Mouse (Mus musculus) ovary, postnatal 14 days (tissue): Measurements from ENCODE around the gene Nceh1.
"Not testable (repeated sequence)": the region's sequence is repeated elsewhere in the genome, so short reads cannot be mapped to it uniquely, and the experiment has no call there.

Experiments
- DNase-seq: peaks from one replicate; pipeline ENCODE4 v3.0.0; 2022; ENCODE audit warnings: low spot score

The Nceh1 gene

DNA sequence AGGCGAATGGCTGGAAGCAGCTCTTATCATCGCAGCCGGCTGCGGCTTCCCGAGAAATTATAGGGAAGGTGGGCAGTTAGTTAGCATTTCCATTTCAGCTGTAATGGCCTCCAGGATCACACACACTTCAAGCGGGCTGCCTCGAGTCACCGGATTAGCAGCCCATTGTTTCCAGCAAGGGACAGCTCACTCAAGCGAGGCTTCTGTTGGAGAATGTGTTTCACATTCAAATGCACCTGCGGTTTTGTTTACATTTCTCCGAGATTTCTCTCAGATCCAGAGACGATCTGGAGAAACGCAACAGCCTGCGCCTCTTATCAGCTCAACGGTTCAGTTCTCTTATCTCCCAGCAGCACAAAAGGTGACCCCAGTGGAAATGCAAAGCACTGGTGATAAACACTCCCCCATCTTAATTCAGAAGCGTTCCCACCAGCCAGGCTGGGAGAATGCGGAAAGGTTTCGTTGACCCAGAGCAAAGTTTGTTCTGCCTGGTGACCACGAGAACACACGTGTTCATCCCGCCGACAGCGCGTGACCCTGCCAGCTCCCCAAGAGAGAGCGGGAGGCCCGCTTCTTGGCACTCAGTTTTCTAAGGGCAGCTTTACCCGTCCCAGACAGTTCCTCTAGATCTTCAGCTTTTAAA is 100.4 kb downstream of the Nceh1 start:
- DNase-seq: no peak

DNA sequence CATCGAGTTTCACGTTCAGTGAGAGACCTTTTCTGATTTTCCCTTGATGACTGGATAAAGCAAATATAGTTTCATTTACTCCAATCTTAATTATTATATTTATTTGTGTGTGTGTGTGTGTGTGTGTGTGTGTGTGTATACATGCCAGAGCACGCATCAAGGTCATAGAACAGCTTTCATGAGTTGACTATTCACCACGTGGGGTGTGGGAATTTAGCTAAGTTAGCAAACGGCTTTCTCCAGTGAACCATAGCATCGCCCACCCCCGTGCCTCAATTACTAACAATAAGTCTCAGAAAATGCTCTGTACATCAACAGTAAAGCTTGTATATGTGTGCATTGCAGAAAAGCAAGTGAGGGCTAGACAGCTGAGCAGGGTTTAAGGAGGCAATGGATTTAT is 101.0 kb downstream of the Nceh1 start:
- no peak for DNase-seq

DNA sequence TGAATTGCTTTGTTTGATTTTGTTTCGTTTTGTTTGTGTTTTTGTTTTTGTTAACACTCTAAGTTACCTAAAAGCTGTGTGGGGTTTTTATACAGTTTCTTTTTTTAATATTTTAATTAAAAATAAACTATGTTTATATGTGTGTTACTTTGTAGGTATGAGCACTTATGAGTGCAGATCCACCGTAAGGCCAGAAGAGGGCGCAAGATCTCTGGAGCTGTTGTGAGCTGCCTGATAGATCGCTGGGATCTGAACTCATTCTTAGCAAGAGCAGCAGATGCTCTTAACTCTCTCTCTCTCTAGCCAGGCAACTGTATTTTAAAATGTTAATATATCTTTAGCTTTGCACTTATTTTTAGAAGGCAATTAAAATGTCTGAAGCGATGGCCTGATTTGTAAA is 101.5 kb downstream of the Nceh1 start:
- no peak for DNase-seq

DNA sequence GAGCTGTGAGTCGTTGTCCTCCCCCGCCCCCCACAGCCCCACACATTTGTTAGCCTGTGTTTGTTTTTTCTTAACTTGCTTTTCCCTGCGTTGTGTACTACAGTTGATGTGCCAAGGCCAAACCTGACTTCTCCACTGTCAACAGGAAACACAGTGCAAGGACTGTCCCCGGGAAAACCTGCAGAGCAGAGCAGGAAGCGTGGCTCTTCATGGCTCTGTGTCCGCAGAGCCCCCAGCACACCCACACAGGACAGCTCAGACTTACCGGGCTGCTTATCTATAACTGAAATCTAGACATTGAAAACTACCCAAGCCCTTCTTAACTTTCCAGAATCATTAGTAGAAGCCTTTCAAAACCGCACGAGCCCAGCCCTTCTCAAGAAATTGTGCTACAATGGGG is 102.3 kb downstream of the Nceh1 start:
- DNase-seq: no peak

DNA sequence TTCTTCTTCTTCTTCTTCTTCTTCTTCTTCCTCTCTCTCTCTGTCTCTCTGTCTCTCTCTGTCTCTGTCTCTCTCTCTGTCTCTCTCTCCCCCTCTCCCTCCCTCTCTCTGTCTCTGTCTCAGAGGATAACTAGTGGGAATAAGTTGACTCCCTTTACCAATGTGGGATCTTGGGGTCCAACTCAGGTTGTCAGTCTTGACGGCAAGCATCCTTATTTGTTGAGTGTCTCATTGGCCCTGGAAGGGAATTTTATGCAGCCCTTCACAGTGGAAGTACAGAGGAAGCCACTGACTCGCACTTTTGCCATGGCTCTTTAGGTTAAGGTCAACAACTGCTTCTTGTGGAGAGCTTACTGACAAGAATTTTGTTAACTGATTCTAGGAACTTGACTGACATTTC is 105.5 kb downstream of the Nceh1 start:
- DNase-seq: no peak

DNA sequence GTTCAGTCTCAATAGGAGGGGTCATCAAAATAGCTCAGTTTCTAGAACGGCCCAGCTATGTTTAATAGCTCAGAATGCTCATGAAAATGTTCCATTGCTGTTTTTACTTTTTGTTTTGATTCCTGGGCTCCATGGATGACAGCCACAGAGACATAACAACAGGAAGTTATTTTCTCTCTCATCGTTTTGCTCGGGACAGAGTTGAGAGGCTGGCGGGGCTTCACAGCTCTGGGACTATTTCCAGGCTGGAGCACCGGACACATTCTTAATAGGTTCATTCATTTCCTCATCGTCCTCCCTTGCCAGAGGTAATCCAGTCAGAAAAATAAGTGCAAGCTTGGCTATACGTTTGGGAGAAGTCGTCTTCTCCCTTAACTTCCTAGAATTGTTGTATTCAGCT is 106.1 kb downstream of the Nceh1 start:
- DNase-seq: no peak

DNA sequence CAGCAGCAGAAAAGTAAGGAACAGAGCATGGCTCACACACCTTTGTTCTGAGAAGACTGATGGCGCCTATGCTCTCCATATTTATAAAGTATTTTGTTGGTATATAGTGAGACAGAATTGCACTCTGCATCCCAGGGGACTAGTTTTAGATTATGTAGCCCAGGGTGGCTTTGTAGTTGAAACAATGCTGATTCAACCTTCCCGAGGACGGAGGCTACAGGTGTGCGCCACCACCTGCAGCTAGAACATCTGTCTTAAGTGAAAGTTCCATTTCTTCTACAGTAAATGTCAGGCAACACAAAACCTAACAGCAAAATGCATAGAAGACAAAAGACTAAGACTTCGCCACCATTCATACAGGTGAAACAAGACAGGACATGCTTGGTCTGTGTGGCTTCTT is 107.5 kb downstream of the Nceh1 start:
- DNase-seq: no peak

DNA sequence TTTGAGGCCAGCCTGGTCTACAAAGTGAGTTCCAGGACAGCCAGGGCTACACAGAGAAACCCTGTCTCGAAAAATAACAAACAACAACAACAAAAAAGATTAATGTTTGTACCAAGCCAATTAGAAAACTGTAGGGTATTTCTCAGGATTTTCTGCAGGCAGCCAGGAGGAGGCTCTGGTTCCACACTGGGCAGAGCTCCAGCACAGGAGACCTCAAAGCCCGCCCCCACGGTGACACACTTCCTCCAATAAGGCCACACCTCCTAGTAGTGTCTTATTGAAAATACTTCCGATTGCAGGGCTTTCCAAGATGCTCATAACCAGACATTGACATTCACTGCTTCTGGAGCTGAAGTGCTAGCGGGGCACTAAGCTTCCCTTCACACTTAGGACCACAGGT is 108.2 kb downstream of the Nceh1 start:
- DNase-seq: not testable (repeated sequence)

DNA sequence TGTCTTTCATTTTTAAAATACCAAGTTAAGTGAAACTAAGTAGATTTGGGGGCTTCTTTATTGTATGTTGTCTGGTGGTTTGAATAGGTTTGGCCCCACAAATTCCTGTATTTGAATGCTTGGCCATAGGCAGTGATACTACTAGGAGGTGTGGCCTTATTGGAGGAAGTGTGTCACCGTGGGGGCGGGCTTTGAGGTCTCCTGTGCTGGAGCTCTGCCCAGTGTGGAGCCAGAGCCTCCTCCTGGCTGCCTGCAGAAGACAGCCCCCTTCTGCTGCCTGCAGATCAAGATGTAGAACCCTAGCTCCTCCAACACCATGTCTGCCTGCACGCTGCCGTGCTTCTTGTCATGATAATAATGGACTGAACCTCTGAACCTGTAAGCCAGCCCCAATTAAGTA is 108.6 kb downstream of the Nceh1 start:
- DNase-seq: not testable (repeated sequence)

DNA sequence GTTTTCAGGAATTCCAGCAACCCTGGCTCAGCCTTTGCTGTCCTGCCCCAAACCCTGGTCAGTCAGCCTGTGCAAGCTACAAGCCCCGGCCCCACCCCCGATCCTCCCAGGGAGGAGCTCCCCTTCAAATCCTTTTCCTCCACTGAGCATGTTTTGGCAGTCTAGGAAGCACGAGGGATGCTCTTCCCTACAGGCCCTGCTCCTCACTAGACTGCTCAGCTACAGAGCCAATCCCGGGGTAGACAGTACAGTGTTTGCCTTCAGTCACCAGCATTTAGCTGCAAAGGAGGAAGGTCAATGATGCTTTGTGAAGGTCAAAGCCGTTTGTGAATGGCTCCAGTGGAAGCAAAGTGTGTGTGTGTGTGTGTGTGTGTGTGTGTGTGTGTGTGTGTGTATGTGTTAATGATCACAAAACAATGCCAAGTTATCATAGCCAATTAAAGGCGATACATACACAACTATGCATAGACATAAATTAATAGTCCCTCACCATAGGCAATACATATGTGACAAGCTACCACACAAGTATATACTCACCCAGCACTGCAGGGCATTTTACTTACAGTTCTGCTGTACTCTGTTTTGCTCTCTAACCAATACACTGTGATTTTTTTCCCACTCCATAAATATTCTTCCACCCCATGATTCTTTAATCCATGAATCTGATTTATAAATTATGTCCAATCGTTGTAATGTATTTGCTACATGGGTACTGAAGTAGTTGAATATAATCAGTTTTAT is 111.0 kb downstream of the Nceh1 start:
- DNase-seq: no peak

DNA sequence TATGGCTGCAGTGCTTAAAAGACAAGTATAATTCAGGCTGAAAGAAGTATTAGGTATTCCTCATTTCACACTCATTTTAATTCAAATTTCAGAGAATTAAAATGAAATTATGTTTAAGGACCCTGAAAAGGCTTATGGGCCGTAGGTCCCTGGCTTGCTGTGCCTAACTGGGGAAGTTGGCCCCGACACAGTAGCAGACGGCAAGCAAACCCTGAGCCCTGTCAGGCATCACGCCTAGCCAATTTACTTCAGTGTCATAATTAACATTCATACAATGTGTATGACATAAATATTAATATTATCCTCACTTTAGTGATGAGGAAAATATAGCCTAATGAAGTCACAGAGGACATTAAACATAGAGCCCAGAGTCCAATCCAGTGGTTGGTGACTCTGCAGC is 117.7 kb downstream of the Nceh1 start:
- no peak for DNase-seq

DNA sequence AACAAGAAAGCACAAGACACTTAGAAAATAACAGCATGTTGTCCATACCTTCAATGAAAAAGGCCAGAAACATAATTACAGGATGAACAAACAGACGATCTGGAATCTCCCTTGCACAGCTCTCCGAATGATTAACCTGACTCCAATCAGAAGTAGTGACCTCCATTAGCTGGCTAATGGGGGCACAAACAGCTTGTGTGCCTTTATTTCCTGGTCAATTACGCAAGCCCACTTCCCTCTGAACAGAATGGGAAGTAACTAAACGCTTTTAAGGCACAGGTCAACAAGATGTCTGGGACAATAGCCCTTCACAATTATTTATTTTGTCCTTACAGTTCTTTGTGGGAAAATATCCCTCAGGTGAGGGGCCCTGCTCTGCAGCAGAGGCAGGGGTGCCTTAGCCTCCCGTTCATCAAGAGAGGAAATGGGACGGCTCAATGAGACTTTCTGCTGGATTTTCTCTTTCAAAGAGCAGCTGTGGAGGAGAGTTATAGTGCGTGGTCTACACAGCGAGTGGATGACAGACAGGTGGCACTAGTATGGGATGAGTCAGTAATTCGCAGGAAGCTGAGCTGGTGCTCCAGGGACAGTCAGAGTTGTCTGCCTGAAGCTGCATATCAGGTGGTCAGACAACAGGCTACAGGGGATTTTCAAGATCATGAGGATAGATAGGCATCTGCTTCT is 119.7 kb downstream of the Nceh1 start:
- no peak for DNase-seq

DNA sequence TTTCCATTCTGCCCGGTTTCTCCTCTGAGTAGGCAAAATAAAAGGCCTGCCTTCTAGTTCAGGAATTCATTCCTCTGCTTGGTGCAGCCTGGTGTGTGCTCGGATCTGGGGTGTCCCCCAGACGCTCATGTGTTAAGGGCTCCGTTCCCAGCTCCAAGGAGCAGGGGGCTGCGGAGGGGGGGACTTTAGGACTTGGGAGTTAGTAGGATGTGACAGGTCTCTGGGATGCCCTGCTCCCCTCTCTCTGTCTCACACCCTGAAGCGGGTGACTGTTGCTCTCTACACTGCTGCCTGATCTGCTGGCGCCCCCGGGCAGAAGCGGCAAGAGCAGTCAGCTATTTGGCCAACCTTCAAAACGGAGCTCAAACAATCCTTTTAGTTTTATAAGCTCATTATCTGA is 124.0 kb downstream of the Nceh1 start:
- DNase-seq: no peak

DNA sequence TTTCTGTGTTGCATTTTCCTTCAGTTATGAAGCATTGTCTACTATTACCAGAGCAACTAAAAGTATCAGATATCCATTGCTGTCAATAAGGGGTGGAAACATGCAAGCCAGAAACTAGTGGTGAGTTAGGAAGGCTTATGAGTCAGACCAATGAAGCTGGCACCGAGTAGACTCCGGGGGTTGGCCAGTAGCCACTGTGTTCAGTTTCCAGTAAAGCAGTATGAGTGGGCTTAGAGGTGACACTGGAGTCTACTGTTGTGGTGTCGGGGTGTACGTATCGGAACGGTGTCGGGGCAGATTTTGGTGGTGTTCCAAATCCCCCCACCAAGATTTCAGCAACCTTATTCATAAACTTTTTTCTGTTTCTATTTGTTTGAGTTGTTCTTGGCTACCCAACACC is 128.2 kb downstream of the Nceh1 start:
- no peak for DNase-seq

DNA sequence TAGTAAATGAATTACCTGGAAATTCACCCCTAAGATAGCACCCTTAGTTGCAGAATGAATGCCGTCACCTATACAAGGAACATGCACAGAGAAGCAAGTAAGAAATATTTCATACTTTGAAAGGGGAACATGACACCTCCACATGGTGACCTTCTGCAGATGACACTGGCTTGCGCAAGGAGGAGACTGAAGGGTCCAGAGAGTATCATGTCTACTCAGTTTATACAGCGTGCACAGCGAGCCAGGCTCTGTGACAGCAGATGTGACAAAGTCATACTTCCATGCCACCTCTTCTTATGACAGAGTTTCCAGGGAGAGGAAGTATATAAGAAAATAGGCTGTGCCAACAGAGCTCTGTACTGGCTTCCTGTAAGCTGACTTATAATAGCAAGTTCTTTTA is 128.7 kb downstream of the Nceh1 start:
- DNase-seq: no peak

DNA sequence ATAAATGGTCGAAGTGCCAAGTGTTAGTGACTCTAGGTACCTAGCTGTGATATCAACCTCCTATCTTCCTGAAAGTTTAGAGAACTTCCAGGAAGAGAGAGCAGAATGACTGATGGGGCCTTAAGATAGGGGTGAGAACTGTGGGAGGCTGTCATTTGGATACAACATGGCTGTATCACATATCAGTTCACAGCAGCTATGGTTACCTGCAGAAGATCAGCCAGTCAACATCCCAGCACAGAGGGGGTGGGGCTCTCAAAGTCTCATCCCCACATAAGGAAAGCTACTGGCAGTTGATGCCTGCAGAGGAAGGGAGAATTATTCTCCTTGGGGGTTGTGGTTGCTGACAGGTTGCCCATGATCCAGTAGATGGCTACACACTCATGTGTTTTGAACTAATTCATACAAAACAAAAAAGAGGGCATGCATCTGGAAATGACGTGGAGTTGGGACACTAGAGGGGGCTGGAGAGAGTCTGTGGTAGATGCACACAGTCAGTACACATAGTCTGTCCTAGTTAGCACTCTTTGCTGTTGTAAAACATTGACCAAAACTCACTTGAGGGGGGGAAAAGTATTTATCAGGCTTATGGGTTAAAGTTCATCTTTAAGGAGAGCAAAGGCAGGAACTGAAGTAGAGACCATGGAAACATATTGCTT is 131.9 kb downstream of the Nceh1 start:
- no peak for DNase-seq

DNA sequence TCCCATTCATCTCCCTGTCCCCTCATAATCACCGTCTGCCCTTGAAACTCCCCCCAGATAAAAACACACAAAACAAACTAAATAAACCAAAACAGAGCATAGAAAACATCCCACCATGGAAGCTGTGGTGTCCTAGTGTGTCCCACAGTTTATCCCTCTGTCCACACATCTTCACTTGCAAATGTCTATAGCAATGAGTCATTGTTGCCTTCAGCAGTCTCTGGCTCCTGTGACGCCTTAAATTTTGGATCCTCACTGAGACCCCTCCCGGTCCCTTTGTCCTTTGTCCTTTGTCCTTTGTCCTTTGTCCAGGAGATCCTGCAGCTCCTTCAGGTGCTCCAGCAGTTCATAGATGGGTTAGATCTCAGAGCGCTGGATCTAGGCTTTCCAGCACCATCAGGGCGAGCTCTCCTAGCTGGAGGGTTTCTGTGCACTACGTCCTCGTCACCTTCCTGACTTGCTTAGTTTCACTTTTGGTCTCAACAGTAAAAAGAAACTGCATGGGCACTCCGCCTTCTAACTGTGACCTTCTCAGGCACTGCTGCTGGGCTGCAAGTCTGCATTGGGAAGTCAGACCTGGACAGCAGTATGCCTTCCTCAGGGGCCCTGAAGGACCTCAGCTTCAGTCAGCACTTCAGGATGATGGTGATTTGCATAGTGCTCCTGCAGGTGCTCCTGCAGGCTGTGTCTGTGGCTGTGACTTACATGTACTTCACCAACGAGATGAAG is 134.0 kb downstream of the Nceh1 start, which contains the start of gene Tnfsf10:
Tnfsf10 (plus strand) TSS at position 470 of the 729 bp plus-strand sequence.
- peak; percentile 23 for DNase-seq

DNA sequence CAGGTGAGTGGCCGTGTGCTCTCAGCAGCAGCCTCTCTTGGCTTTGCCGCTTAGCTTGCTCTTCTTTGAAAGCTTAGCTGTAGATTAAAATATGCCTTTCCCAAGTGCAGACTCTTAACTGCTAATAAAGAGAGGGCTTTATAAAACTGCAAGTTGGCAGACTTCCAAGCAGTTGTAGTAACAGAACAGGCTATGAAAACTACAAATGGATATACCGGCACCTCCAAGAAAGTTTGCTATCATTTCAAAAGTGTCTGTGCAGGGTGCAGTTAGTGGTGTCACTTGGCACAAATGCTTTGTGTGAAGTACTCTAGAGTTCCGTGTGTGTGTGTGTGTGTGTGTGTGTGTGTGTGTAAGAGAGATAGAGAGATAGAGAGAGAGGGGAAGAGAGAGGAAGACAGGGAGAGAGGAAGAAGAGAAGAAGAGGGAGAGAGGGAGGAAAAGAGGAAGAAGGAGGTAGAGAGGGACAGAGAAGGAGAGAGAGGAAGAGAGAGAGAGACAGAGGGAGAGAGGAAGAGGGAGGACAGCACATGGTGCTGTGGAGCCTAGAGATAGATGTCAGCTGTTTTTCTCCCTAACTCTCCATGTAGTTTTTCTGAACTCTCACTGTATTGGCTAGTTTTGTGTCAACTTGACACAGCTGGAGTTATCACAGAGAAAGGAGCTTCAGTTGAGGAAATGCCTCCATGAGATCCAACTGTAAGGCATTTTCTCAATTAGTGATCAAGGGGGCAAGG is 134.7 kb downstream of the Nceh1 start:
- no peak for DNase-seq

DNA sequence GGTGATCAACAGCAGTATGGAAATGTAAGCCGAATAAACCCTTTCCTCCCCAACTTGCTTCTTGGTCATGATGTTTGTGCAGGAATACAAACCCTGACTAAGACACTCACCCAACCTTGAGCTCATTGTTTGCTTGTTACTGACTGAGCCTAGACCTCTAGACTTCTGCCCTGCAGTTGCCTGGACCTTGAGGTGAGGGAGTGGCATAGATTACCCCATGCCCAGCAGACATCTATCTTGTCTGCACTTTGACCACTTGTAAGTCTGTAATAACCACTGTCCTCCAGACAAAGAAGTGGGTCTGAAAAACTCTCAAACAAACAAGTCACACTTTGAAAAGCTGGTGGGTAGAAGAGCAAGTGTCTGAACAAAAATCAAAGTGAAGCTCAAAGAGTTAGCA is 136.9 kb downstream of the Nceh1 start:
- no peak for DNase-seq

DNA sequence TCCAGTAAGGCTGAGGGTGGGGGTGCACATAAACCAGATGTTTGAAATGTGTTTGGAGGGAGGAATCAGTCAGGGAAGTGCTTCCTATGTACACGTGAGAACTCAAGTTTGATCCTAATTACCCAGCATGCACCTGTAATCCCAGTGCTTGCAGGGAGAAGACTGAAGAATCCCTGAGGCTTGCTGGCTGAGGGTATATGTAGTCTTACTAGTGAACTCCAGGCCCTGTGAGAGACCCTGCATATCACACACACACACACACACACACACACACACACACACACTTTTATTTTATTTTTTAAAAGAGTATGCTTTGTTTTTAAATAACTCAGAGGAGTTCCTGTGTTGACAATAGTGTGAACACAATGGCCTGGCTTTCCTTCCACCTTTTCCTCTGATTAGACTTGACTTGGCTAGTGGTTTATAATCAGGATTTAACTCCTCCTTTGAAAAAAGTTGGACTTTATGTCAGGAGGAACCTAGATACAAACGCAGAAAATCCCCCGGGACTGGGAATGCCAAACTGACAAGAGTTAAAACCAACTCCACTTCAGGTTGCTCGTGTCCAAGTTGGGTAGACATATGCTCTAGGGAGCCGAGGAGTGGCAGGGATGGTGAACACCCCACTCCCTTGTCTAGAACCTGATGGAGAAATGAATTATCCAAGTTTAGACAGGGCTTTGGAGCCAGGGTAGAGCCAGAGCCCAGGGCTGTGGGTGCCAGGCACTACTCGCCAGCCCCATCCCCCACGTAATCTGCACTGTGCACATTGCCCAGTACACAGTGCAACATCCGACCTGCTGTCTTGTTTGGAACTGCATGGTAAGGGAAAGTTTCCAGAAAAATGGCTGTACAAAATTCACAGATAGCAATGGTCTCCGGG is 138.1 kb downstream of the Nceh1 start:
- DNase-seq: no peak
